Mouse (Mus musculus) urinary bladder, postnatal 25 days (tissue): Measurements from ENCODE around the gene Scarb1.

Experiments used
- DNase-seq: peaks from one replicate; pipeline ENCODE4 v3.0.0; 2022; ENCODE audit warnings: low spot score

Gene Scarb1

GRCm38 (mm10) chr5:125271531-125272203, 69.2 kb downstream of the Scarb1 start:
- peak; percentile 85 for DNase-seq

GRCm38 (mm10) chr5:125270587-125271130, 70.2 kb downstream of the Scarb1 start:
- DNase-seq: peak; percentile 61

GRCm38 (mm10) chr5:125269836-125270235, 71.1 kb downstream of the Scarb1 start:
- no peak for DNase-seq

- no peak for DNase-seq
Measured at GRCm38 (mm10) chr5:125269399-125269798, 71.5 kb downstream of the Scarb1 start.

- peak; percentile 77 for DNase-seq
Measured at GRCm38 (mm10) chr5:125268033-125268765, 72.7 kb downstream of the Scarb1 start.

- DNase-seq: no peak
Measured at GRCm38 (mm10) chr5:125267150-125267961, 73.5 kb downstream of the Scarb1 start.

GRCm38 (mm10) chr5:125266128-125266527, 74.8 kb downstream of the Scarb1 start:
- no peak for DNase-seq

GRCm38 (mm10) chr5:125264700-125265099, 76.2 kb downstream of the Scarb1 start:
- DNase-seq: no peak

- DNase-seq: no peak
Measured at GRCm38 (mm10) chr5:125262578-125262977, 78.3 kb downstream of the Scarb1 start.

- no peak for DNase-seq
Measured at GRCm38 (mm10) chr5:125253917-125254316, 87.0 kb downstream of the Scarb1 start.

- DNase-seq: no peak
Measured at GRCm38 (mm10) chr5:125253448-125253847, 87.4 kb downstream of the Scarb1 start.

GRCm38 (mm10) chr5:125252664-125253063, 88.2 kb downstream of the Scarb1 start:
- DNase-seq: peak; percentile 56

- no peak for DNase-seq
Measured at GRCm38 (mm10) chr5:125251885-125252615, 88.8 kb downstream of the Scarb1 start.

- DNase-seq: no peak
Measured at GRCm38 (mm10) chr5:125249187-125249586, 91.7 kb downstream of the Scarb1 start.

- DNase-seq: no peak
Measured at GRCm38 (mm10) chr5:125246711-125247110, 94.2 kb downstream of the Scarb1 start.

GRCm38 (mm10) chr5:125245534-125246151, 95.3 kb downstream of the Scarb1 start:
- no peak for DNase-seq

- no peak for DNase-seq
Measured at GRCm38 (mm10) chr5:125244825-125245533, 95.9 kb downstream of the Scarb1 start.

GRCm38 (mm10) chr5:125243928-125244327, 97.0 kb downstream of the Scarb1 start:
- DNase-seq: no peak

GRCm38 (mm10) chr5:125242111-125242510, 98.8 kb downstream of the Scarb1 start:
- no peak for DNase-seq

- no peak for DNase-seq
Measured at GRCm38 (mm10) chr5:125241627-125242026, 99.3 kb downstream of the Scarb1 start.
